Mouse (Mus musculus) hindbrain, postnatal 0 days (tissue): ENCODE measurements around the gene Ccdc148. TPM values are rescaled to one million over a fixed set of nuclear protein-coding genes. Genes with fewer than 3 reads are reported as not detected.

ENCODE experiments used
- ATAC-seq: fragments of 200-750 bp; cut with Nextera tagmentation; 2 replicates; pipeline ENCODE4 v1.8.0; 2017; ENCODE audit warnings: mild to moderate bottlenecking, moderate TSS enrichment, moderate library complexity
- DNase-seq: peaks from one replicate; pipeline ENCODE4 v3.0.0-alpha.2; 2015; ENCODE audit warnings: low spot score
- H3K27ac ChIP-seq: fragments of 300-500 bp; sonication (generic); 2 replicates; pipeline ENCODE4 v1.5.1; 2014; ENCODE audit warnings: mild to moderate bottlenecking
- H3K27me3 ChIP-seq: fragments of 300-500 bp; sonication (generic); 2 replicates; pipeline ENCODE4 v1.6.1; 2014; ENCODE audit warnings: low read length, mixed read lengths; ENCODE audit not compliant: insufficient read depth
- H3K36me3 ChIP-seq: fragments of 300-500 bp; sonication (generic); 2 replicates; pipeline ENCODE4 v1.6.1; 2014; ENCODE audit warnings: low read length, mixed read lengths; ENCODE audit not compliant: insufficient read depth
- H3K4me1 ChIP-seq: fragments of 300-500 bp; sonication (generic); 2 replicates; pipeline ENCODE4 v1.6.1; 2014; ENCODE audit warnings: antibody characterized with exemption, low read length, mixed read lengths; ENCODE audit not compliant: insufficient read depth
- H3K4me2 ChIP-seq: fragments of 300-500 bp; sonication (generic); 2 replicates; pipeline ENCODE4 v1.6.1; 2014; ENCODE audit warnings: low read depth, mild to moderate bottlenecking, low read length, moderate library complexity, mixed read lengths
- H3K4me3 ChIP-seq: fragments of 300-500 bp; sonication (generic); 2 replicates; pipeline ENCODE4 v1.5.1; 2014; ENCODE audit warnings: low read length
- H3K9ac ChIP-seq: fragments of 300-500 bp; sonication (generic); replicated peaks from 2 replicates; pipeline ENCODE4 v1.6.1; 2014; ENCODE audit warnings: mild to moderate bottlenecking, low read length, moderate library complexity, mixed read lengths
- H3K9me3 ChIP-seq: fragments of 300-500 bp; sonication (generic); 2 replicates; pipeline ENCODE4 v1.6.1; 2016; ENCODE audit warnings: low read length, mixed read lengths
- CTCF ChIP-seq: IDR thresholded peaks from 2 replicates; pipeline ENCODE4 v1.5.1; 2016; ENCODE audit warnings: antibody characterized with exemption, control low read depth, low read depth
- WGBS: fragments of 180-500 bp; shearing (Covaris S2); extraction: QIAGEN DNeasy Blood & Tissue Kit; methylation state at CpG from one replicate; pipeline ENCODE4 v1.1.7; 2014; 5-methylcytosine and 5-hydroxymethylcytosine counted together
- polyA plus RNA-seq: library from polyadenylated mRNA; unstranded; fragments of >200 nt; fragmentation: Nextera tagmentation; extraction: Ambion mirVana; gene quantifications from 2 replicates; pipeline ENCODE4 v1.2.1, GENCODE M21; 2015
- total RNA-seq: library from RNA; depleted of rRNA; stranded (reverse); fragments of >200 nt; gene quantifications from 2 replicates; pipeline ENCODE4 v1.2.3, GENCODE M21; 2014

Gene Ccdc148
- total and polyA plus RNA-seq, 2 experiments from 2014 or later = 3.3 to 6.0 TPM

- 71% methylated on average over 5 of the region's 5 CpGs for WGBS
- H3K9me3 ChIP-seq = no peaks in the 10 kb centered on the region
- H3K4me3 ChIP-seq = no peak overlapping the region
- no peak overlapping the region for H3K27ac ChIP-seq
- H3K4me2 ChIP-seq = no peak overlapping the region
- peaks cover 12% of the 10 kb centered on the region for H3K4me1 ChIP-seq
- DNase-seq = no peak
- H3K27me3 ChIP-seq = no peaks in the 10 kb centered on the region
- ATAC-seq = no peak
- no peak overlapping the region for H3K9ac ChIP-seq
- no peaks in the 10 kb centered on the region for H3K36me3 ChIP-seq
- TF ChIP-seq CTCF = no peak
These were observed 42.4 kb upstream of the Ccdc148 start for GRCm38 (mm10) chr2:59202930-59203329.

- peaks cover 7% of the 10 kb centered on the region for H3K4me1 ChIP-seq
- H3K27ac ChIP-seq = no peak overlapping the region
- H3K4me2 ChIP-seq = no peak overlapping the region
- ATAC-seq = no peak
- 78% methylated on average over 3 of the region's 3 CpGs for WGBS
- H3K9me3 ChIP-seq = no peaks in the 10 kb centered on the region
- DNase-seq = no peak
- no peaks in the 10 kb centered on the region for H3K36me3 ChIP-seq
- H3K4me3 ChIP-seq = no peak overlapping the region
- no peaks in the 10 kb centered on the region for H3K27me3 ChIP-seq
- no peak overlapping the region for H3K9ac ChIP-seq
- no peak for TF ChIP-seq CTCF
These were observed 40.0 kb upstream of the Ccdc148 start for GRCm38 (mm10) chr2:59200511-59200910.

- ATAC-seq (no peak), DNase-seq (no peak)
- Histone ChIP-seq H3K9me3 (no peaks in the 10 kb centered on the region), H3K36me3 (no peaks in the 10 kb centered on the region), H3K27me3 (no peaks in the 10 kb centered on the region), H3K4me1 (peaks cover 7% of the 10 kb centered on the region), H3K9ac (no peak overlapping the region), H3K4me3 (no peak overlapping the region), H3K4me2 (no peak overlapping the region), H3K27ac (no peak overlapping the region)
- 94% methylated on average over 5 of the region's 5 CpGs for WGBS
- TF ChIP-seq CTCF = no peak
These were observed 39.0 kb upstream of the Ccdc148 start for GRCm38 (mm10) chr2:59199476-59199976.

- WGBS = 89% methylated on average over 4 of the region's 4 CpGs
- H3K4me1 ChIP-seq = no peaks in the 10 kb centered on the region; the same call in none of the 2 replicates
- no peak overlapping the region for H3K4me3 ChIP-seq
- H3K36me3 ChIP-seq = no peaks in the 10 kb centered on the region
- H3K9me3 ChIP-seq = no peaks in the 10 kb centered on the region
- H3K4me2 ChIP-seq = no peak overlapping the region
- no peak overlapping the region for H3K9ac ChIP-seq
- ATAC-seq (no peak), DNase-seq (no peak)
- TF ChIP-seq CTCF = no peak
- no peaks in the 10 kb centered on the region for H3K27me3 ChIP-seq
- no peak overlapping the region for H3K27ac ChIP-seq
These were observed 36.7 kb upstream of the Ccdc148 start for GRCm38 (mm10) chr2:59197156-59197555.

GRCm38 (mm10) chr2:59193117-59193516 is 32.6 kb upstream of the Ccdc148 start:
- H3K36me3 ChIP-seq = no peaks in the 10 kb centered on the region
- H3K27me3 ChIP-seq = no peaks in the 10 kb centered on the region
- DNase-seq = no peak
- no peaks in the 10 kb centered on the region for H3K9me3 ChIP-seq
- no peak overlapping the region for H3K27ac ChIP-seq
- H3K4me1 ChIP-seq = peaks cover 13% of the 10 kb centered on the region
- ATAC-seq = no peak
- no peak overlapping the region for H3K4me3 ChIP-seq
- no peak overlapping the region for H3K9ac ChIP-seq
- no peak overlapping the region for H3K4me2 ChIP-seq
- 79% methylated on average over 5 of the region's 5 CpGs for WGBS
- no peak for TF ChIP-seq CTCF

- peak; percentile 36 for DNase-seq
- no peaks in the 10 kb centered on the region for H3K36me3 ChIP-seq
- H3K27ac ChIP-seq = no peak overlapping the region; the same call in 1 of the 2 replicates
- 43% methylated on average over 8 of the region's 8 CpGs for WGBS
- no peaks in the 10 kb centered on the region for H3K27me3 ChIP-seq
- peaks cover 13% of the 10 kb centered on the region for H3K4me1 ChIP-seq
- no peak overlapping the region for H3K4me3 ChIP-seq
- no peak overlapping the region for H3K4me2 ChIP-seq
- no peaks in the 10 kb centered on the region for H3K9me3 ChIP-seq
- H3K9ac ChIP-seq = no peak overlapping the region
- TF ChIP-seq CTCF = no peak
- ATAC-seq = peak; percentile 72
These were observed 31.0 kb upstream of the Ccdc148 start for GRCm38 (mm10) chr2:59191466-59191865.

GRCm38 (mm10) chr2:59190186-59190585 is 29.7 kb upstream of the Ccdc148 start:
- no peak overlapping the region for H3K9ac ChIP-seq
- H3K4me1 ChIP-seq = peaks cover 13% of the 10 kb centered on the region
- H3K9me3 ChIP-seq = no peaks in the 10 kb centered on the region
- H3K36me3 ChIP-seq = no peaks in the 10 kb centered on the region
- DNase-seq (no peak), ATAC-seq (no peak)
- no peak for TF ChIP-seq CTCF
- H3K4me3 ChIP-seq = no peak overlapping the region
- H3K27me3 ChIP-seq = no peaks in the 10 kb centered on the region
- H3K4me2 ChIP-seq = no peak overlapping the region
- 81% methylated on average over 10 of the region's 10 CpGs for WGBS
- no peak overlapping the region for H3K27ac ChIP-seq
